ENCODE assay signal across 19 mouse cellular contexts in the genomic region with DNA sequence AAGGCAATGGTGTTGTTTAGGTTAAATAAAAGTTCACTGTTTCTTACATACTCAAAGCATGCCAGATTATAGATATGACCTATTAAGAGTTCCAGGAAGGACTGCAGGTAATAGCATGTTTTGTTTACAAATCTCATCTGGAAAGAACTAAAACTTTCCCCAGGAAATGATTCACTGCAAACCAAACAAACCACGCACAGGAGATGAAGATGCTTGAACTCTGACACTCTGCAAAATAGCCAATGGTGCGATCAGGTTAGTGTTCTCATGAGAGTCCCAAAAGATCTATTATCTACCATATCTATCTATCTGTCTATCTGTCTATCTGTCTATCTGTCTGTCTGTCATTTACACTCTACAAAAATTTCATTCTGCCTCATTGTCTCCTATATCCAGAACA.
"Had no signal": no experiment of that assay in that cellular context is flagged by ENCODE, and none has a peak within 500 bp of the region (broad histone marks: within the 10 kb centered on the region; RNA-seq: fewer than 3 reads in every experiment).

No protein-coding gene starts in this region.

- H3K4me2 ChIP-seq: lung, embryonic 14.5 days; midbrain, embryonic 12.5 days; neural tube, embryonic 13.5 days; neural tube, embryonic 15.5 days had no signal

- ATAC-seq: midbrain, embryonic 16.5 days had no signal

- DNase-seq: lung, adult 18-20 months; lung, embryonic 14.5 days; lung, postnatal 10 days; lung, postnatal 4 days; midbrain, embryonic 14.5 days; retina, postnatal 1 day; right cerebral cortex, adult 18-20 months; right cerebral cortex, postnatal 25 days; right cerebral cortex, postnatal 4 days; spleen, adult 18-20 months; thymus, adult 18-20 months; thymus, postnatal 14 days; thymus, postnatal 36 days had no signal

- H3K36me3 ChIP-seq: midbrain, embryonic 10.5 days; midbrain, embryonic 12.5 days; neural tube, embryonic 13.5 days; neural tube, embryonic 15.5 days had no signal

- H3K27ac ChIP-seq: midbrain, embryonic 10.5 days; midbrain, embryonic 12.5 days; neural tube, embryonic 13.5 days; neural tube, embryonic 15.5 days had no signal

- H3K4me1 ChIP-seq: midbrain, embryonic 10.5 days; midbrain, embryonic 12.5 days; neural tube, embryonic 13.5 days; neural tube, embryonic 15.5 days had no signal

- H3K27me3 ChIP-seq: midbrain, embryonic 12.5 days; neural tube, embryonic 13.5 days; neural tube, embryonic 15.5 days had no signal

- H3K9ac ChIP-seq: lung, embryonic 14.5 days; midbrain, embryonic 12.5 days; neural tube, embryonic 13.5 days; neural tube, embryonic 15.5 days had no signal

- H3K4me3 ChIP-seq: midbrain, embryonic 10.5 days; midbrain, embryonic 12.5 days; myocyte; neural tube, embryonic 13.5 days; neural tube, embryonic 15.5 days had no signal

- H3K9me3 ChIP-seq: midbrain, embryonic 10.5 days; midbrain, embryonic 12.5 days; neural tube, embryonic 13.5 days; neural tube, embryonic 15.5 days had no signal
